Mouse (Mus musculus) lung, adult 2 months (tissue): ENCODE results near the gene Naaa.

Experiments
- CTCF ChIP-seq: fragments of 200-500 bp; IDR thresholded peaks from 2 replicates; pipeline ENCODE4 v1.5.1; 2011; ENCODE audit warnings: mild to moderate bottlenecking, low read length, control low read depth; ENCODE audit not compliant: insufficient read depth
- POLR2A ChIP-seq: fragments of 200-500 bp; IDR thresholded peaks from 2 replicates; pipeline ENCODE4 v1.6.1; 2011; ENCODE audit warnings: low read depth, mild to moderate bottlenecking, control low read depth, low read length, borderline replicate concordance; ENCODE audit errors: extremely low read depth

DNA sequence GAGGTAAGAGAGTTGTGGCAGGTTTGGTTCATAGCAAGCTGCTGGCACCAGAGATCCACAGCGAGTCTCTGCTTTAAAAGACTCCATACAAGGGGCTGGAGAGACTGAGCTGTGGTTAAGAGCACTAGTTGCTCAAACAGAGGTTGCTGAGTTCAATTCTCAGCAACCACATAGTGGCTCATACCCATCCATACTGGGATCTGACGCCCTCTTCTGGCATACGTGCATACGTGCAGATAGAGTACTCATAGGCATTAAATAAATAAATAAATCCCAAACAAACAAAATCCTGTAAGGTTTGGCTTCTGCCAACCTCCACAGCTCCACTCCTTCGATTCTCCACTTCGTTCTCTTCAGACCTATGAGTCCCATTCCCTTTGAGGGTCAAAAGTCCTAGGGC lies 25.9 kb downstream of the Naaa start:
- TF ChIP-seq POLR2A (no peak), CTCF (no peak)
